Mouse (Mus musculus): ENCODE results near the gene Gmeb2. TPM values are rescaled to one million over a fixed set of nuclear protein-coding genes. Genes with fewer than 3 reads are reported as not detected.

Gene Gmeb2
- polyA plus RNA-seq, 1 experiment from 2014 or later, result 19.4 TPM

DNA sequence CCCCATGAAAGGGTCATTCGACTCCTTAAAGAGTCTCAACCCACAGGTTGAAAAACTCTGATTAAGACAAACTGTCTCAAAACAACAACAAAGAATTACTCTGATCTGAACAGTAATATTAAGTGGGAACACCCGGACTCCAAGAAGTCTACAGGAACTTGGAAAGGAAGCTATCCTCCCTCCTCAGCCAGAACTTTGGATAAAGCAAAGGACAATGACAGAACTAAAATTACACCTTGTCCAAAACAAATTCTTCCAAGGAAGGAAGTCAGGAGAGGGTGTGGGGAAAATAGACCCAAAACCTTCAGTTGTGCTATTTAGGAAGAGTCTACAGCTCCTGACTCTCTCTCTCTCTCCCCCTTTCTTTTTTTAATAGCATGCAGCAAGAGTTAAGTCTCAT is 15.7 kb downstream of the Gmeb2 start:
- Histone ChIP-seq H3K9ac (no peak overlapping the region), H3K4me3 (no peak overlapping the region), H3K27ac (no peak overlapping the region), H3K4me2 (no peak overlapping the region), H3K4me1 (no peaks in the 10 kb centered on the region), H3K36me3 (replicated peaks) (peaks cover 31% of the 10 kb centered on the region; the same call in 1 of the 2 replicates), H3K9me3 (no peaks in the 10 kb centered on the region), H3K27me3 (replicated peaks) (no peaks in the 10 kb centered on the region)
- ATAC-seq (replicated peaks), result no peak
- WGBS, result 93% methylated on average over 2 of the region's 2 CpGs

GRCm38 (mm10) chr2:181266839-181267238 is 21.0 kb downstream of the Gmeb2 start:
- Histone ChIP-seq H3K9ac (no peak overlapping the region), H3K9me3 (no peaks in the 10 kb centered on the region)

DNA sequence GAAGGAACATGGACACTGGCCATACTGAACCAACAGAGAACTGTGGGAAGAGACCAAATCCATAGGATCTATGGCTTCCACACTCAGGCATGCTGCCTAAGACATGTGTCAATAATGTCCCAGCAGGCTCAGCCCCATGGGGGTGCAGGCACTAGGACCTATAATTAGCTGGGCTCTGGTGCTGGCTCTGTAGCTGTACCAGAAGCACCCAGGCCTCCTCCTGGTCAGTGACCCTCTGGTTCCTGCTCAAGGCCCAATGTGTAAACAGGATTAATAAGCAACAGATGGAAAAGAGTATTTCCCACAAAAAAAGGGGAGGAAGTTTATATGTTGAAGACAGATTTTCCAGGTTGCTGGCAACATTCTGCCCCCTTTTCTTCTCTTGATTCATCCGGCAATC is 34.6 kb downstream of the Gmeb2 start:
- Histone ChIP-seq H3K4me1 (no peaks in the 10 kb centered on the region), H3K4me2 (no peak overlapping the region), H3K9me3 (no peaks in the 10 kb centered on the region), H3K4me3 (no peak overlapping the region), H3K27me3 (replicated peaks) (no peaks in the 10 kb centered on the region), H3K27ac (no peak overlapping the region), H3K9ac (no peak overlapping the region), H3K36me3 (replicated peaks) (peaks cover 46% of the 10 kb centered on the region)
- no peak for ATAC-seq (replicated peaks)
- 73% methylated on average over 1 of the region's 1 CpGs for WGBS

More at GRCm38 (mm10) chr2:181266839-181267238, 21.0 kb downstream of the Gmeb2 start:
- Histone ChIP-seq H3K4me2 (no peak overlapping the region), H3K27ac (no peak overlapping the region), H3K27me3 (replicated peaks) (no peaks in the 10 kb centered on the region), H3K4me1 (no peaks in the 10 kb centered on the region), H3K4me3 (no peak overlapping the region), H3K36me3 (replicated peaks) (peaks cover 48% of the 10 kb centered on the region)
- WGBS, result 97% methylated on average over 2 of the region's 2 CpGs
- ATAC-seq (replicated peaks), result no peak

DNA sequence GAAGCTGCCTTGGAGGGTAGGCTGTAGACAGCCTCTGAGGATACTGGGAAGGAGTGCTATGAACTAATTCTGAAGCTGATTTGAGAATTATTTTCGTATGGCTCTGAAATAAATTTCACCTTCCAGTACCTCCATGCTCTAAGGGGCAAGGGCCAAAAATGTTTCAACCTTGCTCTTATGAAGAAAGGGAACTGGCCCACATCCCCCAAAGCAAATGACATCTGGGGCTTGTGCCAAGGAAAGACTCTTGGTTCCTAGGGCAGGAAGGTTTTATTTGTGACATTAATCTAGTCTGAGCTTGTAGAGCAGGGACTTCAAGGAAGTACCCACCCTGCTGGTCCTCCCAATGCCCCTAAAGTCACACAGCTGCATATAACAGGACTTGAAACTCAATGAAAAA is 36.0 kb downstream of the Gmeb2 start:
- Histone ChIP-seq H3K4me2 (no peak overlapping the region), H3K9ac (no peak overlapping the region), H3K36me3 (replicated peaks) (peaks cover 40% of the 10 kb centered on the region), H3K27me3 (replicated peaks) (no peaks in the 10 kb centered on the region), H3K27ac (no peak overlapping the region), H3K4me1 (no peaks in the 10 kb centered on the region), H3K9me3 (no peaks in the 10 kb centered on the region), H3K4me3 (no peak overlapping the region)
- 93% methylated on average over 1 of the region's 1 CpGs for WGBS
- no peak for ATAC-seq (replicated peaks)

DNA sequence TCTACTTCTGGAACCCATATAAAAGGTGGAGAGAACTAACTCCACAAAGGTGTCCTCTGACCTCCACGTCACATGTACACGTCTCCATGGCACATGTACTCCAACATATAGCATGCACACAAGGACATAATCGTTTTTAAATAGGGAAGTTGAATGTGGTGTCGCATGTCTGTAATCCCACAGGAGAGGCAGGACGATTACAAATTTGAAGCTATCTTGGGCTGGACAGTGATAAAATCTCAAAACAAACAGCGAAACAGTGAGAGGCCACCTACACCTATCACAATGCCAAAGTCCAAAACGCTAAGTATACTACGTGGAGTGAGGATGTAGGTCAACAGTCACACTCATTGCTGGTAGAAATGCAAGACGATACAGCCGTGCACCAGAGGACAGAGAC is 38.6 kb downstream of the Gmeb2 start:
- H3K36me3 ChIP-seq (replicated peaks), result peaks cover 19% of the 10 kb centered on the region
- no peaks in the 10 kb centered on the region for H3K4me1 ChIP-seq
- H3K4me2 ChIP-seq, result no peak overlapping the region
- ATAC-seq (replicated peaks), result no peak
- no peak overlapping the region for H3K9ac ChIP-seq
- no peaks in the 10 kb centered on the region for H3K27me3 ChIP-seq (replicated peaks)
- H3K27ac ChIP-seq, result no peak overlapping the region
- H3K4me3 ChIP-seq, result no peak overlapping the region
- H3K9me3 ChIP-seq, result no peaks in the 10 kb centered on the region
- 88% methylated on average over 10 of the region's 10 CpGs for WGBS

GRCm38 (mm10) chr2:181245031-181245430 is 42.8 kb downstream of the Gmeb2 start:
- H3K9me3 ChIP-seq, result no peaks in the 10 kb centered on the region
- H3K4me3 ChIP-seq, result no peak overlapping the region
- no peak overlapping the region for H3K9ac ChIP-seq
- no peaks in the 10 kb centered on the region for H3K4me1 ChIP-seq
- no peak for ATAC-seq (replicated peaks)
- no peaks in the 10 kb centered on the region for H3K36me3 ChIP-seq (replicated peaks)
- 36% methylated on average over 2 of the region's 2 CpGs for WGBS
- H3K4me2 ChIP-seq, result no peak overlapping the region
- H3K27ac ChIP-seq, result no peak overlapping the region
- no peaks in the 10 kb centered on the region for H3K27me3 ChIP-seq (replicated peaks)

DNA sequence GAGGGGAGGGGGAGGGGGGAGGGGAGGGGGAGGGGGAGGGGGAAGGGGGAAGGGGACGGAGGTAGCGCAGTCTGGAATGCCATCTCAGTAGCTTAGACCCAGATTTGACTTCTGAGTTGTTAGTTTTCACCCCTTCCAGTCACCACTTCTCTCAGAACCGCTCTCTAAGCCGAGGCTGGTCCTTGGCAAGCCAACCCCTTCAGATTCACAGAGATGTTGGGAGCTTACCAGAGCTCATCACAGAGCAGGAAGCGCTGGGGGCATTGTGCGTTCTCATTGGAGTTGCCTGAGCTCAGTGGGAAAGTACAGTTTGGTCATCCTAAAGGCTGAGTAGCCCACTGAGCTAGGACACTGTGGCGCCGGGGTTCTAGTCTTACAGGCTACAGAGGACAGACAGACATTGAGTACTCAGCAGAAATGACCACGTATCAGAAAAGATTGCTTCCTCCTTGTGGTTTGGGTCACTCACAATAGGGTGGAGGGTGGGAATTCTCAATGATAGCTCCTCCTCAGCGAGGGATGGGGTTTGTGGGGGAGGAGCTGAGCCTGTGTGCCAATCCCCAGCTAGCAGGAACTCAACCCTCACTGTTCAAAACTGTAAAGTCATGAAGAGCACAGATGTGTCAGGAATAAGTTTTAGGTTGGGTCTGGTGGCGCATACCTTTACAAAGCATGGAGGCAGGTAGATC is 44.0 kb downstream of the Gmeb2 start:
- H3K9me3 ChIP-seq, result no peaks in the 10 kb centered on the region
- H3K9ac ChIP-seq, result no peak overlapping the region
- no peak for ATAC-seq (replicated peaks)
- 27% methylated on average over 11 of the region's 11 CpGs for WGBS
- H3K36me3 ChIP-seq (replicated peaks), result no peaks in the 10 kb centered on the region
- no peak overlapping the region for H3K27ac ChIP-seq
- no peak overlapping the region for H3K4me2 ChIP-seq
- no peaks in the 10 kb centered on the region for H3K4me1 ChIP-seq
- H3K4me3 ChIP-seq, result no peak overlapping the region
- no peaks in the 10 kb centered on the region for H3K27me3 ChIP-seq (replicated peaks)

GRCm38 (mm10) chr2:181242314-181242665 is 45.5 kb downstream of the Gmeb2 start:
- Histone ChIP-seq H3K4me2 (no peak overlapping the region), H3K36me3 (replicated peaks) (no peaks in the 10 kb centered on the region)
- WGBS, result 73% methylated on average over 3 of the region's 3 CpGs

DNA sequence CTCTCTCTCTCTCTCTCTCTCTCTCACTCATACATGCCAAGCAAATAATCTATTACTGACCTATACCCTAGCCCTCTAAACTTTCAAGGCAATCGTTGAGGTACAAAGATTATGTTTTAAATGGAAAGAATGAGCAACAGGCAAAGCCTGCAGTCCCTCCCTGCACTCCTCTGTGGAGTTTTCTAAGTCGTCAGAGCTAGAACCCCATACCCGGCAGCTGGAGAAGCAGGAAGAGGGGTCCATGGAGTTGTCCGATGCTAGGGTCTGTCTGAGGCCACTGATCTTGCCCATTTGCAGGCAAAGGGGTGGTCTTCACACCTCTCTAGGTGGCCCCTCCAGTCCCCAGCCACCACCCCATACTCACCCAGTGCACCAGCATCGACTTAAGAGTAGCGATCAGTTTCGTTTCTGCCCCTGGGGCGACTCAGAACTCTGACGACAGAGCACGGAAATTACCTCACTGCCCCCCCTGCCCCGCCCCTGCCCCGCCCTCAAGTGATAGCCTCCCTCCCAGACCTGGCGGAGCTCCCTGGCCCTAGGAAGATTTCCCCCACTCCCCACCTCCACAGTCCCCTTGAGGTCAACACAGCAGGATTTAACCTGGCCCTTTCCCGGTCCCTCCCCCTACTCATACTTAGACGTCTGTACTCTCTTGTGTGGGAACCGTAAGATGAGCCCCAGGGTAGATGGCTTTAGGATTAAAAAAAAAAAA is 46.1 kb downstream of the Gmeb2 start, which contains the start of gene Helz2:
Gene Helz2, minus strand, starts transcription at position 426 of the 712 bp plus-strand sequence.
- no peak for ATAC-seq (replicated peaks)
- no peaks in the 10 kb centered on the region for H3K4me1 ChIP-seq
- H3K4me3 ChIP-seq, result no peak within 1 kb of the TSS
- H3K9ac ChIP-seq, result no peak within 1 kb of the TSS
- H3K9me3 ChIP-seq, result no peaks in the 10 kb centered on the region
- no peak within 1 kb of the TSS for H3K27ac ChIP-seq
- WGBS, result 15% methylated on average over 16 of the region's 16 CpGs
- no peaks in the 10 kb centered on the region for H3K36me3 ChIP-seq (replicated peaks)
- H3K4me2 ChIP-seq, result peak within 1 kb of the TSS; percentile 36
- H3K27me3 ChIP-seq (replicated peaks), result no peaks in the 10 kb centered on the region

More at GRCm38 (mm10) chr2:181242314-181242665, 45.5 kb downstream of the Gmeb2 start:
- Histone ChIP-seq H3K4me3 (no peak overlapping the region), H3K4me1 (no peaks in the 10 kb centered on the region), H3K9ac (no peak overlapping the region), H3K27me3 (replicated peaks) (no peaks in the 10 kb centered on the region), H3K27ac (no peak overlapping the region), H3K9me3 (no peaks in the 10 kb centered on the region)
- no peak for ATAC-seq (replicated peaks)

DNA sequence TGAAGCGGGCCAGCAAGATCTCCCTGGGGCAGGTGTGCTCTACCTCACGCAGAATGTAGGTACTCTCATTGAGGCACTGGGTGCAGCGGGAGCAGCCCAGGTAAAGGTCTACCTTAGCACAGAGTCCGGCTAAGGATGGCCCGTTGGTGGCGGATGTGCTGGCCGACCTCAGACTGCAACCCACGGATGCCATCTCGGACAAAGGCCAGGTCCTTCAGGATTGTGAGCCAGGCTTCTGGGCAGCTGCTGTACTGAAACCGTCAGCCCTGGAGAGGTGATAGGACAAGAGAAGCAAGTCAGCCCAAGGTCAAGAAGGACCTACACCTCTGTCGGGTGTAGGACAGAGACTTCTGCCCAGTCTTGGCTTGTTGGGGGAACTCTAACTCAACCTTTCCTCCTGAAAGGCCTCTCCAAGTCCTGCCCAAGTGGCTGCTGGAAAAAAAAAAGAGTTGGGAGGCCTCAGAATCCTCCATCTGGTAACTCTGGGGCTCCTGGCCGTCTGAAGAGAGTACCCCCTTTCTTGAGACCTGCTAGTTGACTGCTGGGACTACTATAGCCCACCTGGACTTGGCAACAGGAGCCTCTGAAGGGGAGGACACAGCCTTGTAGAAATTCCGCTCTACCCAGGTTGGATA is 46.9 kb downstream of the Gmeb2 start:
- no peaks in the 10 kb centered on the region for H3K4me1 ChIP-seq
- H3K27me3 ChIP-seq (replicated peaks), result no peaks in the 10 kb centered on the region
- H3K36me3 ChIP-seq (replicated peaks), result no peaks in the 10 kb centered on the region
- H3K9ac ChIP-seq, result no peak overlapping the region
- no peaks in the 10 kb centered on the region for H3K9me3 ChIP-seq
- H3K4me3 ChIP-seq, result no peak overlapping the region
- no peak overlapping the region for H3K4me2 ChIP-seq
- no peak overlapping the region for H3K27ac ChIP-seq
- WGBS, result 92% methylated on average over 13 of the region's 13 CpGs
- no peak for ATAC-seq (replicated peaks)

DNA sequence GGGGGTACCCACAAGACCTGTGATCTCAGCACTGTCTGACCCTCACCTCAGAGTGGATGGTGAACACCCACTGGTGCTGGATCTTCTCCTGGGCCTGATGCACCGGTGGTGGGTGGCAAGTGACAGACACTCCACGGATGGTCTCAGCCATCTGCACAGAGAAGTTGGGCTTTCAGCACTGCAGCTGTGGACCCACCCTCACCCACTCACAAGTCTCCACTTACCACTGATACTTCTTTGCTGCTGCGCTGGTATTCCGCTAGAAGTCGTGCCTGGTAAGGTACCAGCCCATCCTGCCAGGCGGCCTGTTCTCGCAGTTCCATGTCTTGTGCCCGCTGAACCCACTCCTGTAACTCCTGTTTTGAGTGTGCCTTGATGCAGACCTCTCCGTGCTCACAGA is 48.6 kb downstream of the Gmeb2 start:
- H3K9me3 ChIP-seq, result no peaks in the 10 kb centered on the region
- H3K36me3 ChIP-seq (replicated peaks), result no peaks in the 10 kb centered on the region
- ATAC-seq (replicated peaks), result no peak
- no peaks in the 10 kb centered on the region for H3K4me1 ChIP-seq
- 91% methylated on average over 9 of the region's 9 CpGs for WGBS
- H3K27me3 ChIP-seq (replicated peaks), result no peaks in the 10 kb centered on the region
- no peak overlapping the region for H3K4me2 ChIP-seq
- no peak overlapping the region for H3K4me3 ChIP-seq
- no peak overlapping the region for H3K9ac ChIP-seq
- no peak overlapping the region for H3K27ac ChIP-seq

DNA sequence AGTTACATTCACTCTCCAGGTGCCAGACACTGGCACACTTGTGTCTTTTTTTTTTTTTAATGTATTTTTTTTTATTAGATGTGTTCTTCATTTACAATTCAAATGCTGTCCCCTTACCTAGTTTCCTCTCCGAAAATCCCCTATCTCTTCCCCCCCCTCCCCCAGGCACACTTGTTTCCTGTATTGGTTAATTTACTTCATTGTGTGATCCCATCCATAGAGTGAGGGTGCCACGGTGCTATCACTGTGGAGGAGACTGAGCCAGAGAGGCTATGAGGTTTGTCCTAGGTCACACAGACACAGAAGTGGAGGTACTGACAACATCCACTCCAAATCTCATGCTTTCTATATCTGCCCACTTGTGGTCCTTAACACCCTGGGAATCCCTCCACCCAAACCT is 49.0 kb downstream of the Gmeb2 start:
- WGBS, result 60% methylated on average over 2 of the region's 2 CpGs
- Histone ChIP-seq H3K4me2 (no peak overlapping the region), H3K4me3 (no peak overlapping the region), H3K9ac (no peak overlapping the region), H3K9me3 (no peaks in the 10 kb centered on the region), H3K27ac (no peak overlapping the region), H3K36me3 (replicated peaks) (no peaks in the 10 kb centered on the region), H3K4me1 (no peaks in the 10 kb centered on the region), H3K27me3 (replicated peaks) (no peaks in the 10 kb centered on the region)
- ATAC-seq (replicated peaks), result no peak

All from midbrain, embryonic 15.5 days (tissue).